Mouse (Mus musculus): Measurements from ENCODE around the gene Glb1l3.
"Not testable (repeated sequence)": the region's sequence is repeated elsewhere in the genome, so short reads cannot be mapped to it uniquely, and the experiment has no call there.

The Glb1l3 gene

GRCm38 (mm10) chr9:26860751-26861150 is at the start of gene Glb1l3:
Glb1l3 (minus strand) TSS chr9:26860890.
- no peak for DNase-seq (ENCODE audit: low spot score in 2 of 2)

- DNase-seq (ENCODE audit: low spot score in 2 of 2): not testable (repeated sequence)
Observed at GRCm38 (mm10) chr9:26869856-26870255, 9.2 kb upstream of the Glb1l3 start.

DNA sequence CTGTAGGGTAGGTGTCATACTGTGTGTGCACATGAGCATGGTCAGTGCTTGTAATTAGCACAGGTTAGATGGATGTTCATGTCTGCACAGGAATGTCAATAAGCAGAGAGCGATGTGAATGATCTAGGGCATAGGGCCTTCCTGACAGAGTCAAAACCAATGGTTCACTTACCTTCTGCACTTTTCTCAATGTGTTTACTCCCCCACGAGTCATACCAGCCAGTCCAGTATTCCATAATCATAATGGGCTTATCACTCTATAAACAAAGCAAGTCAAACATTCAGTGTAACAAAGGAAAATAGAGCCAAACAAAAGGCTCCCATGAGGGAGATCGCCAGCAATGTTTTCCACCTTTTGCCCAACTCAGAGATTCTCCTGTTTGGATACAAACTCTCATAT is 29.6 kb downstream of the Glb1l3 start:
- no peak for DNase-seq (ENCODE audit: low spot score in 2 of 2)

DNA sequence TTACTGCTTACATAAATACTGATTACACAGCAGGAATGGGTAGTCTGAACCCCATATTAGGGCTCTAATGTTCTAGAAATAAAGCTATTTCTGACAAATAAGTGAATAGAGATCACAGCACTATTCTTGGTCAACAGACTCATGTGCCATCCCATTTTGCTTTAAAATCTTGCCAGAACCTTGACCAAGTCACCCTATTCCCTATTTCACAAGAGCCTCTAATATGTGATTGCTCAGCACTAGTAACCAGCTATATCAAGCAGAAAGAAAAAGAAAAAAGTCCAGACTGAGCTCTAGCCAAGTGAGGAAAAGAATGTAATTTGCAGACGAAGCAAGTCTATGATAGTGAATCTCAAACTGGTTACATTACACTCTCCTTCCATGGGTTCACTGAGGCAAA is 40.7 kb downstream of the Glb1l3 start:
- DNase-seq (ENCODE audit: low spot score in 2 of 2): no peak

DNA sequence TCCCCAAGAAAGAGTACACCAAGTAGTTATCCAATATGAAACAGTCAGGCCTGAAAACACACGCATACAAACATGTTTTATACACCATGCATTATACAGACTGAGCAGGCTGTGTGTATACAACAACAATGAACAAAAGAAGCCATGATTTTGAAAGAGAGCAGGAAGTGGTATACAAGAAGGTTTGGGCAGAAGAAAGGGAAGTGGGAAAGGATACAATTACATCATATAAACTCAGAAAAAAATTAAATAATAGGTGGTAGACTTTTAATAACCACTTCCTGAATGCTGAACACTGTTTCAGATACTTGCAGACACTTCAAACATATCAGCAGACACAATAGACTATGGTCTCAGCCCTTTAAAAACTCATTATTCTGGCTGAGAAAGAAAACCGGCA is 52.0 kb downstream of the Glb1l3 start:
- no peak for DNase-seq (ENCODE audit: low spot score in 2 of 2)

DNA sequence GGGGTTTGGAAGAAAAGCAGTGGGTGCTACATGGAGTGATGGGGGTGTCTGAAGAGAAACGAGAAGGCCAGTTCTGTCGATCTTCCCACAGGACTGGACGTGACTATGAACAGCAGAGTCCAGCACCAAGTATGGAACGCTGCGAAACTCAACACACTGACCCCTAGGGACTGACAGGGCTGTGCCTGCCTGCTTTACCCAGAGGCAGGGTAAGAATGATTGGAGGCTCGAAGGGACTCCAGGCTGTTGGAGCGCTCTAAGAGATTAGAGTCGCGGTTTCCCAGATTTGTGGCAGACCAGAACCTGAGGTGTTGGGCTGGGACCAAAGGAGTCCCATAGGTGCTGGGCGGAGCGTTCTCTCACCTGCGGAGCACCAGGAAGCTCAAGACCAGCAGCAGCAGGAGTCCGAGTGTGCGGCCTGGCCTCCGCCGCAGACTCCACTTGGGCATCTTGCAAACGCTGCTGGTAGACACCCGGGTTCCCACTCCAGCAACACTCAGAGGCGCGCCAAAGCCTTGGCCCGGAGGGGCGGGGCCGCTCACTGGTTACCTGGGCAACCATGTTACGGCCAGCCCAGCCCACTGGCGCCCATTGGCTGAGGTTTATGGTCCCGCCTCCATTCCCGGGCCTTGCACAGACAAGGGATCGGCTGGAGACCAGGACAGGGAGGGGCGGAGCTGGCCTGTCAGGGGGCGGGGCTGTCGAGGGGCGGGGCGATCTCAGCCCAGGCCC is 54.6 kb downstream of the Glb1l3 start, which contains the start of gene Glb1l2:
Glb1l2 (minus strand) TSS at position 534 of the 732 bp plus-strand sequence.
- peak; percentile 52 to 63 for DNase-seq (ENCODE audit: low spot score in 2 of 2)

DNA sequence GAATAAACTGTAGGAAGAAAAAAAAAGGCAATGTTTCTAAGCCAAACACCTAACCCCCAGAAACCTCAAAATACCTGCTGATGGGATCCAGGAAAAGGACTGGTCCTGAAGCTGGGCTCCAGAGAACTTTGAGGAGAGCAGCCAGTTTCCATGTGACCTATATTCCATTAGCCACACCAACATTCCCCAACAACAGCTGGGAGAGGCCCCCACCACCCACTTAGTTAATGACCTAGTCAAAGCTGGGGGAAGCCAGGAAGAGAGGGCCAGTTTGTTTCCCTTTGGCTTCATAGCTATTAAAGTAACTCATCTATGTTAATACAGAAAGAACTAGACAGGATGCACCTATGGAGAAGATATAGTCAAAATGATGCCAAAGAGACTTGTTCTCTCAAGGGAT is 56.4 kb downstream of the Glb1l3 start:
- no peak for DNase-seq (ENCODE audit: low spot score in 2 of 2)

DNA sequence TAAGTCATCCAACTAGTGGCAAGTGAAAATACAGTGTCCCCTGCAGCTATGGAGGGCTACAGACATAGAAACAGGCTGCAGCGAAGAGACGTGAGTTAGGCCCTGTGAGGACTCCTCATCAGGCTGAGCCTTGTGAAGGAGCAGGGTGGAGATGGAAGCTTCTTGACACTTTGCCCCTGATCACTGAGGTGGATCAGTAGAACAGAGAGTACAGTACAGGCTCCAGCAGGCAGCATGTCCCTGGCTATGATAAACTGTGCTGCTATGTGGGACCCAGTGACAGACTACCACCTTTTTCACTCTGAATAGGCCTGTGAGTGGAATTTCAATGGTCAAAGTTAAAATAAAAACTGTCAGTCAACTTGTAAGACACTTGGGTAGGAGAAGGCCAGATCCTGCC is 60.3 kb downstream of the Glb1l3 start:
- DNase-seq (ENCODE audit: low spot score in 2 of 2): no peak

- DNase-seq (ENCODE audit: low spot score in 2 of 2): no peak
Observed at GRCm38 (mm10) chr9:26798731-26799130, 62.0 kb downstream of the Glb1l3 start.

DNA sequence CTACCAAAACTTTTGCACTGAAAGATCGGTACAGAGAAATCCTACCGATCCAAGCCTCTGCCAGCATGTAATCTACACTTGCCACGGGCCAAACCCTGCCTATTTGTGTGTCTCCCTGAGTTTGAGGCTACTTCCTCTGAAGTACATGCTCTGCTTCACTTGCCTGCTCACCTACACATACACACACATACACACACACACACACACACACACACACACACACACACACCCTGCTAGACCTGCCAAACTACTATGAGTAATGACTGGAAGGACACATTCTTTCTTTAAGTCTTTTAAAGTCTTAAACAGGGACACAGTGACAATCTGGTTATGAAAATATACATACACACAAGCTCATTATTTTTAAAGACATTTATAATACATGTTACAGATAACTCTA is 62.5 kb downstream of the Glb1l3 start:
- no peak for DNase-seq (ENCODE audit: low spot score in 2 of 2)

DNA sequence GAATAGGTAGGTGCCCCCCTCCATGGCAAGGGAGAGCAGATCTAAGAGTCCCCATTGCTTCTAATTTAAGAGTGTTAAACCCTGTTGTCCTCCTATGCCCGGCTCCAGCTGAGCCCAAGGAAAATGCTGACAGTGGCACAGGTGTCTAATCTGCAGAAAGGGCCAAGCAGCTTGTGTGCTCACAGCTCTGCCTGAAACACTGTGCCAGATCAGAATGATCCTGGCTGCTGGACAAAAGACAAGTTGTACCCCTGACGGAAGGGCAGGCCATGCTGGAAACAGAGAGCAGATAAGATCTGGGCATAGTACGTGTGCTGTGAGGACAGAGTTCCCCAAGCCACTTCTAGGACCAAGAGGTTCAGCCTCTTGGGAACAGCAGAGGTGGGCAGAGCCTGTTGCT is 67.9 kb downstream of the Glb1l3 start:
- DNase-seq (ENCODE audit: low spot score in 2 of 2): no peak

- DNase-seq (ENCODE audit: low spot score in 2 of 2): peak in 1 of 2 experiments; percentile 4
Observed at GRCm38 (mm10) chr9:26783414-26783975, 77.2 kb downstream of the Glb1l3 start.

GRCm38 (mm10) chr9:26778421-26778820 is 82.3 kb downstream of the Glb1l3 start:
- DNase-seq (ENCODE audit: low spot score in 2 of 2): peak in 1 of 2 experiments; percentile 2

- peak in 1 of 2 experiments; percentile 43 for DNase-seq (ENCODE audit: low spot score in 2 of 2)
Observed at GRCm38 (mm10) chr9:26776122-26776902, 84.4 kb downstream of the Glb1l3 start.

GRCm38 (mm10) chr9:26775700-26776099 is 85.0 kb downstream of the Glb1l3 start:
- DNase-seq (ENCODE audit: low spot score in 2 of 2): peak in 1 of 2 experiments; percentile 2

DNA sequence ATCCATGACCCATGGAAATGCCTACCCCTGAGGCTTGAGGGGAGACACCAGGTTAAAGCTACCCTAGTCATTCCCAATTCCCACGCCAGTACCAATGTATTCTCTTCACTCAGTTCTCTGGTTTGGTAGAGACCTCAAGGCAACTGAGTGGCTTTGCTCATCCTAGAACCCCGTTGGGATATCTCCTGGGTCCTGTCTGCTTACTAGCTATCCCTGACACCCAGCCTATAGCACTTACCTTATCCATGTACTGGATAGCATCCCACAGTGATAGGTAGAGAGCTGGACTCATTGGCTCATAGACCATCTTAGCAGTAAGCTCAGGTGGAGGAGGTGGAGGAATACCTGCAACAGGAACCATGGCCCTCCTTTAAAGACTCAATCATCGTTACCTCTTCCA is 92.5 kb downstream of the Glb1l3 start:
- no peak for DNase-seq (ENCODE audit: low spot score in 2 of 2)
